Mouse (Mus musculus) stomach, embryonic 16.5 days (tissue): ENCODE data around the gene Arid5b. TPM values are rescaled to one million over a fixed set of nuclear protein-coding genes. Genes with fewer than 3 reads are reported as not detected.
A peak's percentile ranks its signal among the peaks of the same experiment; 100 is the strongest.

Experiments
- ATAC-seq: fragments of 200-750 bp; cut with Nextera tagmentation; 2 replicates; pipeline ENCODE4 v1.8.0; 2017; ENCODE audit warnings: moderate number of reproducible peaks, moderate TSS enrichment; ENCODE audit not compliant: insufficient read depth, low FRiP score
- H3K27ac ChIP-seq: fragments of 300-500 bp; sonication (generic); 2 replicates; pipeline ENCODE4 v1.5.1; 2014; ENCODE audit warnings: low read length
- H3K27me3 ChIP-seq: fragments of 300-500 bp; sonication (generic); 2 replicates; pipeline ENCODE4 v1.6.1; 2014; ENCODE audit warnings: low read length, control low read depth, mixed read lengths; ENCODE audit not compliant: control insufficient read depth, insufficient read depth
- H3K36me3 ChIP-seq: fragments of 300-500 bp; sonication (generic); 2 replicates; pipeline ENCODE4 v1.6.1; 2014; ENCODE audit warnings: low read length; ENCODE audit not compliant: control insufficient read depth, insufficient read depth
- H3K4me1 ChIP-seq: fragments of 300-500 bp; sonication (generic); 2 replicates; pipeline ENCODE4 v1.6.1; 2014; ENCODE audit warnings: low read length, control low read depth, mixed read lengths; ENCODE audit not compliant: control insufficient read depth, insufficient read depth
- H3K4me2 ChIP-seq: fragments of 300-500 bp; sonication (generic); 2 replicates; pipeline ENCODE4 v1.6.1; 2014; ENCODE audit warnings: low read depth, low read length, mixed read lengths
- H3K4me3 ChIP-seq: fragments of 300-500 bp; sonication (generic); replicated peaks from 2 replicates; pipeline ENCODE4 v1.5.1; 2014; ENCODE audit warnings: mild to moderate bottlenecking, low read length
- H3K9ac ChIP-seq: fragments of 300-500 bp; sonication (generic); 2 replicates; pipeline ENCODE4 v1.6.1; 2014; ENCODE audit warnings: low read length
- H3K9me3 ChIP-seq: fragments of 300-500 bp; sonication (generic); replicated peaks from 2 replicates; pipeline ENCODE4 v1.6.1; 2016; ENCODE audit warnings: low read length, control low read depth; ENCODE audit not compliant: control insufficient read depth
- WGBS: fragments of 180-500 bp; shearing (Covaris S2); extraction: QIAGEN DNeasy Blood & Tissue Kit; methylation state at CpG from one replicate; pipeline ENCODE4 v1.1.7; 2014; 5-methylcytosine and 5-hydroxymethylcytosine counted together
- polyA plus RNA-seq: library from polyadenylated mRNA; unstranded; fragments of >200 nt; fragmentation: Nextera tagmentation; extraction: Ambion mirVana; gene quantifications from 2 replicates; pipeline ENCODE4 v1.2.1, GENCODE M21; 2015

The Arid5b gene
- polyA plus RNA-seq, 1 experiment from 2014 or later, result 33.6 TPM

- no peak overlapping the region for H3K4me3 ChIP-seq
- 0 out of 2 replicates have a peak, but pooled peaks cover 11% of the 10 kb centered on the region for H3K4me1 ChIP-seq
- H3K36me3 ChIP-seq, result peaks cover 3% of the 10 kb centered on the region
- no peak overlapping the region for H3K27ac ChIP-seq
- peaks cover 6% of the 10 kb centered on the region; the same call in 1 of the 2 replicates for H3K9me3 ChIP-seq
- no peak for ATAC-seq
- no peak overlapping the region for H3K4me2 ChIP-seq
- no peak overlapping the region for H3K9ac ChIP-seq
- H3K27me3 ChIP-seq, result no peaks in the 10 kb centered on the region
- WGBS, result 49% methylated on average over 10 of the region's 10 CpGs
These were observed 121.8 kb downstream of the Arid5b start for GRCm38 (mm10) chr10:68156646-68157245.

- no peak for ATAC-seq
- no peak overlapping the region for H3K4me2 ChIP-seq
- H3K4me3 ChIP-seq, result no peak overlapping the region
- no peak overlapping the region for H3K27ac ChIP-seq
- no peak overlapping the region for H3K9ac ChIP-seq
- 78% methylated on average over 6 of the region's 6 CpGs for WGBS
- peaks cover 9% of the 10 kb centered on the region; the same call in 1 of the 2 replicates for H3K9me3 ChIP-seq
- H3K27me3 ChIP-seq, result no peaks in the 10 kb centered on the region
- H3K36me3 ChIP-seq, result peaks cover 6% of the 10 kb centered on the region
- H3K4me1 ChIP-seq, result 0 out of 2 replicates have a peak, but pooled peaks cover 11% of the 10 kb centered on the region
These were observed 122.4 kb downstream of the Arid5b start for GRCm38 (mm10) chr10:68156159-68156558.

GRCm38 (mm10) chr10:68155431-68156119, 123.0 kb downstream of the Arid5b start:
- H3K4me1 ChIP-seq, result 0 out of 2 replicates have a peak, but pooled peaks cover 15% of the 10 kb centered on the region
- no peak overlapping the region for H3K27ac ChIP-seq
- WGBS, result 89% methylated on average over 6 of the region's 6 CpGs
- H3K36me3 ChIP-seq, result peaks cover 6% of the 10 kb centered on the region
- no peak overlapping the region for H3K9ac ChIP-seq
- peaks cover 9% of the 10 kb centered on the region; the same call in 1 of the 2 replicates for H3K9me3 ChIP-seq
- no peaks in the 10 kb centered on the region for H3K27me3 ChIP-seq
- no peak overlapping the region for H3K4me3 ChIP-seq
- no peak overlapping the region for H3K4me2 ChIP-seq
- peak; percentile 55; the same call in 1 of the 2 replicates for ATAC-seq

- Histone ChIP-seq H3K9me3 (peaks cover 9% of the 10 kb centered on the region; the same call in 1 of the 2 replicates), H3K4me1 (0 out of 2 replicates have a peak, but pooled peaks cover 15% of the 10 kb centered on the region), H3K27me3 (no peaks in the 10 kb centered on the region), H3K4me2 (no peak overlapping the region), H3K9ac (no peak overlapping the region), H3K36me3 (peaks cover 6% of the 10 kb centered on the region), H3K27ac (no peak overlapping the region), H3K4me3 (no peak overlapping the region)
- ATAC-seq, result no peak
- WGBS, result 89% methylated on average over 14 of the region's 14 CpGs
These were observed 124.3 kb downstream of the Arid5b start for GRCm38 (mm10) chr10:68154046-68154765.

GRCm38 (mm10) chr10:68153344-68154045, 125.0 kb downstream of the Arid5b start:
- Histone ChIP-seq H3K36me3 (peaks cover 6% of the 10 kb centered on the region), H3K27me3 (no peaks in the 10 kb centered on the region), H3K9me3 (peaks cover 9% of the 10 kb centered on the region; the same call in 1 of the 2 replicates), H3K4me3 (no peak overlapping the region), H3K27ac (no peak overlapping the region), H3K4me1 (peaks cover 20% of the 10 kb centered on the region), H3K9ac (no peak overlapping the region), H3K4me2 (no peak overlapping the region)
- 72% methylated on average over 11 of the region's 11 CpGs for WGBS
- ATAC-seq, result no peak

- H3K27me3 ChIP-seq, result no peaks in the 10 kb centered on the region
- H3K4me1 ChIP-seq, result peaks cover 19% of the 10 kb centered on the region
- H3K4me2 ChIP-seq, result no peak overlapping the region
- 0 out of 2 replicates have a peak, but pooled peaks have one; percentile 46 for ATAC-seq
- WGBS, result 64% methylated on average over 6 of the region's 6 CpGs
- H3K4me3 ChIP-seq, result no peak overlapping the region
- H3K36me3 ChIP-seq, result peaks cover 6% of the 10 kb centered on the region
- no peak overlapping the region for H3K9ac ChIP-seq
- H3K9me3 ChIP-seq, result peaks cover 9% of the 10 kb centered on the region; the same call in 1 of the 2 replicates
- peak overlapping the region; percentile 68 for H3K27ac ChIP-seq
These were observed 130.0 kb downstream of the Arid5b start for GRCm38 (mm10) chr10:68148495-68148894.

- no peak overlapping the region for H3K4me3 ChIP-seq
- H3K36me3 ChIP-seq, result peaks cover 6% of the 10 kb centered on the region
- no peak overlapping the region for H3K9ac ChIP-seq
- peak overlapping the region; percentile 68 for H3K27ac ChIP-seq
- peaks cover 19% of the 10 kb centered on the region for H3K4me1 ChIP-seq
- no peak for ATAC-seq
- no peak overlapping the region for H3K4me2 ChIP-seq
- H3K9me3 ChIP-seq, result peaks cover 9% of the 10 kb centered on the region; the same call in 1 of the 2 replicates
- 30% methylated on average over 6 of the region's 6 CpGs for whole genome bisulfite sequencing
- H3K27me3 ChIP-seq, result no peaks in the 10 kb centered on the region
These were observed 130.8 kb downstream of the Arid5b start for GRCm38 (mm10) chr10:68147730-68148129.

GRCm38 (mm10) chr10:68146842-68147241, 131.7 kb downstream of the Arid5b start:
- peaks cover 4% of the 10 kb centered on the region; the same call in 1 of the 2 replicates for H3K9me3 ChIP-seq
- H3K4me1 ChIP-seq, result peaks cover 19% of the 10 kb centered on the region
- WGBS, result 11% methylated on average over 5 of the region's 5 CpGs
- no peak for ATAC-seq
- peak overlapping the region; percentile 31; the same call in 1 of the 2 replicates for H3K9ac ChIP-seq
- H3K27me3 ChIP-seq, result no peaks in the 10 kb centered on the region
- peaks cover 4% of the 10 kb centered on the region for H3K36me3 ChIP-seq
- no peak overlapping the region for H3K4me3 ChIP-seq
- no peak overlapping the region for H3K4me2 ChIP-seq
- no peak overlapping the region for H3K27ac ChIP-seq
